Mouse (Mus musculus) testis, postnatal 14 days (tissue): ENCODE measurements around the gene Rnf19b.

Source experiments
- DNase-seq: peaks from one replicate; pipeline ENCODE4 v3.0.0; 2021; ENCODE audit warnings: low spot score

The Rnf19b gene

GRCm38 (mm10) chr4:129119708-129120107, 61.6 kb downstream of the Rnf19b start:
- no peak for DNase-seq

- DNase-seq, result peak; percentile 72
Observed at GRCm38 (mm10) chr4:129120520-129121445, 62.7 kb downstream of the Rnf19b start.

GRCm38 (mm10) chr4:129121569-129122086, 63.6 kb downstream of the Rnf19b start, which contains the start of gene Hpca:
TSS of gene Hpca (minus strand) at chr4:129122036.
- no peak for DNase-seq

- DNase-seq, result no peak
Observed at GRCm38 (mm10) chr4:129122107-129122506, 64.0 kb downstream of the Rnf19b start.

GRCm38 (mm10) chr4:129122719-129123118, 64.6 kb downstream of the Rnf19b start:
- no peak for DNase-seq

GRCm38 (mm10) chr4:129124652-129125146, 66.6 kb downstream of the Rnf19b start:
- DNase-seq, result no peak

GRCm38 (mm10) chr4:129125736-129126451, 67.8 kb downstream of the Rnf19b start:
- no peak for DNase-seq

GRCm38 (mm10) chr4:129128582-129129338, 70.7 kb downstream of the Rnf19b start:
- DNase-seq, result no peak

GRCm38 (mm10) chr4:129129387-129129786, 71.3 kb downstream of the Rnf19b start:
- DNase-seq, result peak; percentile 46

GRCm38 (mm10) chr4:129130149-129130548, 72.1 kb downstream of the Rnf19b start:
- no peak for DNase-seq

- DNase-seq, result peak; percentile 60
Observed at GRCm38 (mm10) chr4:129130755-129131303, 72.8 kb downstream of the Rnf19b start.

GRCm38 (mm10) chr4:129134799-129135585, 76.9 kb downstream of the Rnf19b start:
- DNase-seq, result peak; percentile 75
